8 mouse cellular contexts compared by ENCODE assay signal in genomic region chr13:63917776-63918621, GRCm38 (mm10).
A peak's percentile ranks its signal among the peaks of the same experiment; 100 is the strongest.
DNase-seq lines count a peak whose midpoint lies in the region; ATAC-seq lines count a peak whose summit lies in the region.

No protein-coding gene starts in this region.

- no peaks in the 10 kb centered on the region for H3K27me3 ChIP-seq in forebrain, embryonic 15.5 days
- no peaks in the 10 kb centered on the region for H3K27me3 ChIP-seq in limb, embryonic 13.5 days
- no peaks in the 10 kb centered on the region for H3K27me3 ChIP-seq in neural tube, embryonic 14.5 days (ENCODE audit: control insufficient read depth, insufficient read depth, low read length)

- ATAC-seq in cerebellum, adult (ENCODE audit: insufficient number of reproducible peaks, low FRiP score, low TSS enrichment), result peak; percentile 34; the same call in 1 of the 2 replicates
- ATAC-seq in forebrain, embryonic 15.5 days (replicated peaks), result peak; percentile 69
- ATAC-seq in limb, embryonic 13.5 days (ENCODE audit: low FRiP score, low read depth), result peak; percentile 70
- peak; percentile 34; the same call in 1 of the 2 replicates for ATAC-seq in neural tube, embryonic 14.5 days (ENCODE audit: low read depth)

- H3K4me1 ChIP-seq in forebrain, embryonic 15.5 days, result peaks cover 30% of the 10 kb centered on the region
- peaks cover 62% of the 10 kb centered on the region for H3K4me1 ChIP-seq in limb, embryonic 13.5 days
- H3K4me1 ChIP-seq in neural tube, embryonic 14.5 days (ENCODE audit: control insufficient read depth, insufficient read depth, low read length), result peaks cover 14% of the 10 kb centered on the region

- peak overlapping the region; percentile 78 for H3K27ac ChIP-seq in forebrain, embryonic 15.5 days (replicated peaks)
- H3K27ac ChIP-seq in limb, embryonic 13.5 days, result peak overlapping the region; percentile 97
- H3K27ac ChIP-seq in neural tube, embryonic 14.5 days (ENCODE audit: low read depth, low read length), result peak overlapping the region; percentile 80

- 3% methylated on average over 9 of the region's 11 CpGs for WGBS in forebrain, embryonic 15.5 days
- 6% methylated on average over 11 of the region's 11 CpGs for WGBS in limb, embryonic 13.5 days
- WGBS in neural tube, embryonic 14.5 days, result 7% methylated on average over 11 of the region's 11 CpGs

- no peak overlapping the region for H3K4me3 ChIP-seq in forebrain, embryonic 15.5 days
- peak overlapping the region; percentile 11; the same call in 1 of the 2 replicates for H3K4me3 ChIP-seq in limb, embryonic 13.5 days
- no peak overlapping the region for H3K4me3 ChIP-seq in neural tube, embryonic 14.5 days (ENCODE audit: low read depth, low read length)

- no peak for DNase-seq in cerebellum, adult 9-10 months
- peak; percentile 48 for DNase-seq in cerebellum, adult 11-12 months
- DNase-seq in kidney, adult 8-10 months, result peak; percentile 61 to 75
- DNase-seq in T-cell, adult 2 months (ENCODE audit: low spot score), result no peak

- H3K36me3 ChIP-seq in forebrain, embryonic 15.5 days, result no peaks in the 10 kb centered on the region
- H3K36me3 ChIP-seq in limb, embryonic 13.5 days, result no peaks in the 10 kb centered on the region; the same call in 1 of the 2 replicates
- H3K36me3 ChIP-seq in neural tube, embryonic 14.5 days (ENCODE audit: control insufficient read depth, insufficient read depth, low read length), result no peaks in the 10 kb centered on the region

- peak overlapping the region; percentile 29 for H3K4me2 ChIP-seq in forebrain, embryonic 15.5 days (replicated peaks)
- peak overlapping the region; percentile 56 for H3K4me2 ChIP-seq in limb, embryonic 13.5 days (replicated peaks)
- no peak overlapping the region for H3K4me2 ChIP-seq in neural tube, embryonic 14.5 days (ENCODE audit: low read depth, low read length)

- no peak overlapping the region for H3K9ac ChIP-seq in forebrain, embryonic 15.5 days (replicated peaks)
- H3K9ac ChIP-seq in limb, embryonic 13.5 days, result peak overlapping the region; percentile 39; the same call in 1 of the 2 replicates
- 0 out of 2 replicates have a peak overlapping the region, but pooled peaks have one; percentile 16 for H3K9ac ChIP-seq in neural tube, embryonic 14.5 days (replicated peaks; ENCODE audit: low read depth, low read length)

- H3K9me3 ChIP-seq in forebrain, embryonic 15.5 days, result 0 out of 2 replicates have a peak, but pooled peaks cover 6% of the 10 kb centered on the region
- H3K9me3 ChIP-seq in limb, embryonic 13.5 days, result peaks cover 9% of the 10 kb centered on the region; the same call in 1 of the 2 replicates
- H3K9me3 ChIP-seq in neural tube, embryonic 14.5 days (ENCODE audit: control insufficient read depth, low read length), result no peaks in the 10 kb centered on the region

Comparison
In these comparisons a context has a peak if more than half of its experiments do, and no peak if none do; other contexts are left out.
1. DNase-seq: peak in cerebellum, adult 11-12 months (single experiment) and kidney, adult 8-10 months (2 of 2); none in cerebellum, adult 9-10 months (single experiment) and T-cell, adult 2 months (single experiment).
2. Peak in every context shown above with its lines, with median percentiles within 50 percentile points of each other: ATAC-seq and H3K27ac ChIP-seq.